Mouse (Mus musculus) gastrocnemius, postnatal 4 days (tissue): Measurements from ENCODE around the gene a. TPM values are rescaled to one million over a fixed set of nuclear protein-coding genes. Genes with fewer than 3 reads are reported as not detected.

Source experiments
- DNase-seq, 2 experiments: peaks; one replicate each; pipeline ENCODE4 v3.0.0; 2021 to 2022; ENCODE audit warnings: low spot score in 2 of 2, mixed read lengths in 2 of 2
- long read RNA-seq, 2 experiments: library from polyadenylated mRNA; stranded (forward); transcript quantifications; one replicate each; pipeline ENCODE4 v2.0.0; 2021
- total RNA-seq, 2 experiments: library from RNA; stranded (reverse); gene quantifications; 2 replicates each; pipeline ENCODE4 v1.2.3; 2021

The a gene
- not detected for total RNA-seq
- long read RNA-seq, experiment 1, partial matches to known transcripts = 0 of 5 reads
- long read RNA-seq, experiment 1, other reads (novel, unspliced or antisense) = 5 of 5 reads
- long read RNA-seq, experiment 2, partial matches to known transcripts = 0 of 5 reads
- long read RNA-seq, experiment 2, other reads (novel, unspliced or antisense) = 4 of 5 reads

GRCm38 (mm10) chr2:154790656-154791483 is at the start of gene a, which contains the start of gene Raly:
TSS of gene a (plus strand) at chr2:154791402.
TSS of gene Raly (plus strand) at chr2:154791096.
- peak; percentile 97 to 98 for DNase-seq

DNA sequence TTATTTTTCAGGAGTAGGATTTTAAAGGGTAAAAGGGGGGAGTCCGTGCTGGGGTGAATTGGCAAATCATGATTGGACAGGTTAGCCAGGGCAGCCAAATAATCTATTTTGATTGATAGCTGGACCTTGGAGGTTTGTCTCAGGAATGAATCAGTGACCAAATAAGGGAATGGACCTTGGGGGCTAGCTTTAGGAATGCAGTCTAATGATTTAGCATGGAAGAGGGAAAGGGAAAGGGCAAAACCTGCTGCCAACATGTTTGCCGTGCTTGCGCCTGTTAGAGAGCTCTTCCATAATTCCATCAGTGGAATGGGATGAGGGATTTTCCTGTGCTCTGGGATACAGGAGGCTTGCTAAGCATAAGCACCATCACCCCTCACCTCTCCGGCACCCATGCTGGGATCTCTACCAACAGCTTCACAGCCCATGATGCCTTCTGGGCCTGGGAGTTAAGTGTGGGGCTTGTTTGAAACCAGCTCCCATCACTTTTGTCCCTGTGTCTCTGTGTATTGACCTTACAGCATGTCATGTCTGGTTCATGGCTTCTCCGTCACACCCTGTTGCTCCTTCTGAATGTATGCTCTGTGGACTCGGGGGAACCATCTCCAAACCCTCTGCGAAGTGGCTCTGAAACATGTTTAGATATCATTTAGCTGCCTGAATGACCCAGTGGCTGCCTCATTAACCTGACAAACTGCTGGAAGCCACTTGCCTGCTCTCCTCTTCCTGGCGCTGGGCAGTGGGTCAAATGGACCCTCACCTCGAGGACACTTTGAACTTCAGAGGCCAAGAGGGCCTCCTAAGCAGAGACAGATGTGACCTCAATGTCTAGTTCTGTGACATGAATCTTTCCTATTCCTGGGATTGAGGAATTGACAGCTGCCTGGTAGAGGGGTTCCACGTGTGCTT is 48.0 kb upstream of the a start:
- DNase-seq = no peak

DNA sequence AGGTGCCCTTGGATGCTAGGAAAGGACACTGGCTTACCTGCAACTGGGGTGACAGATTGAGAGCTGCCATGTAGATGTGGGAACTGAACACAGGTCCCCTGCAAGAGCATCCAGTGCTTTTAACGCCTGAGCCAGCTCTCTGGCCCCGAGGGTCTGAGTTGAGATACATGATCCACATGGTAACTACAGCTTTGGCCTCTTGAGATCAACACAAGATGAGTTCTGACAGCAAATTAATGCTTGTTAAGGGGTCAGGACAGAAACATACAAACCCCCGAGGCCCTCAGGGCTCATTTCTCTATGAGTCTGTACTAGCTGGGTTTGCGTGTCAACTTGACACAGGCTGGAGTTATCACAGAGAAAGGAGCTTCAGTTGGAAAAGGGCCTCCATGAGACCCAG is 47.3 kb upstream of the a start:
- no peak for DNase-seq

DNA sequence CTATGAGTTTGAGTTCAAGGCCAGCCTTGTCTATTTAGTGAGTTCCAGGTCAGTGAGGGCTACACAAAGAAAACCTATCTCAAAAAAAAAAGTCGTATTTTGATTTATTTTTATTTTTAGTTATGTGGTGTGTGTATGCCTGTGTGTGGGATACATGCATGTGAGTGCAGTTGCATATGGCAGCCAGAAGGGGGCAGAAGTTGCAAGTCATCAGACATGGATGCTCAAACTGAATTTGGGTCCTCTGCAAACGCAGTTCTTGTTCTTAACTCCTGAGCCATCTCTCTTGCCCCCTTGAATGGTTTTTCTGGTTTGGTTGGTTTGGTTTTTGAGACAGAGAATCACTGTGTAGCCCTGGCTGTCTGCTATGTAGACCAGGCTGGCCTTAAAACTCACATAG is 42.8 kb upstream of the a start:
- DNase-seq = no peak

GRCm38 (mm10) chr2:154749046-154750036 is 41.9 kb upstream of the a start:
- DNase-seq = peak in 1 of 2 experiments; percentile 47

DNA sequence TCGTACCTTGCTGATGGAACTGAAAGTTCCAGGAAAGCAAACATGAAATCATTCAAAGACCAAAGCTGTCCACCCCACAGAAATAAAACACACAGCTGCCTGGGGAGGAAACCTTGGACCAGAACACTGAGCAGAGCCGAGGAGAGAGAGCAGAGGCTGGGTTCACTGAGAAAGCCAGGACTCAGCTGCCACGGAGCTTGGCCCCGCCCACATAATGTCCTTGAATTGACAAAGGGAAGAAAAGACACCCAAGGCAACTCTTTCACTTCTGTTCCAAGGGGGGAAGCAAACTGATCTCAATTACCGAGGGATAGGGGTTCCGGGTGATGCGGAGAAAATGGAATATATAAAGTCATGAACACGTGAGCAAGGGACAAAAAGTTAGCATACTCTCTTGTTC is 39.3 kb upstream of the a start:
- DNase-seq = no peak

DNA sequence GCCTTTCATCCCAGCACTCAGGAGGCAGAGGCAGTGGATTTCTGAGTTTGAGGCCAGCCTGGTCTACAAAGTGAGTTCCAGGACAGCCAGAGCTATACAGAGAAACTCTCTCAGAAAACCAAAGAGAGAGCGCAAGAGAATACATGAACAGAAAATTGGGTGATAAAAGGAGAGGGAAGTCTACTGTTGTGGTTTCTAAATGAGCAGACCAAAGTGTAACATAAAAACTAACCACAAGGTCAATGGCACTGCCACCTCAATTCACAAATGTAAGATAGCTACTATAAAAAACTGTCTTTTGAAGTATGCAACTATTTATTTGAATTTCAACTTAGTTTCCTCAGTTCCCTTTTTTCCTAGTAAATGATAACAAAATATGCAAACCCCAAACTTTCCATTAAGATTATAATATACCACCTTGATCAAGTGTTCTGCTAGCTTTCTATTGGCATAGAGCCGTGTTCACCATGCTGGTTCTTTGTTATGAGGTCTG is 37.1 kb upstream of the a start:
- DNase-seq = no peak

DNA sequence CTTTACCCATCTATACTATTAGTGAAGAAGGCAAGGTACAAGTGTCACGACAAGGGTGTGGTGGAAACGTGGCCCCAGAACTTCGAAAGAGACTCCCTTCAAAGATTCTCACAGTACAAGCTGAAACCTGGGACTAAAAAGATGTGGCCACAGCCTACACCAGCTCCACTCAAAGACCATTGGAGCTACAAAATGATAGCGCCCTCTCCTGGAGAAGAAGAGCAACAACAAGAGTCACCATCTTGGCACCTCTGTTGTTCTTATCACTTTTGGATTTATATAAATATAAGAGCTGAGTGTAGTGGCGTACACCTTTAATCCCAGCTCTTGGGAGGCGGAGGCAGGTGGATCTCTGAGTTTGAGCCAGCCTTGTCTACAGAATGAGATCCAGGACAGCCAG is 35.4 kb upstream of the a start:
- DNase-seq = no peak

DNA sequence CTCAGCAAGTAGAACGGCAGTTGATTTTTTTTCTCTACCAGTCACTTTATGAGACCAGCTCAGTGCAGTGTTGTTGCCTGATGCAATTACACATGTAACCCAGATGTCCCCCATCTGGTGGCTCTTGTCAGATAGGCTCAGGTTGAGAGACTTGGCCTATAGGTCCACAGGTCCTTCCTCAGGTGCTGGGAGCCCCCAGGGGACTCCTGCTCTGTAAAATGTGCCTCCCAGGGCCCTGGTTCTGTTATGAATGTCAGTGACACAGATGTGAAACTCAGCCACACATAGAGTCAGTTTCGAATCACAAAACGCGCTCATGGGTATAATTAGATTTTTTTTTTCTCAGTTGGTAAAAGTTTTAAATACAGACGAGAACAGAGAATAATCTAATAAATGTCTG is 33.5 kb upstream of the a start:
- no peak for DNase-seq

DNA sequence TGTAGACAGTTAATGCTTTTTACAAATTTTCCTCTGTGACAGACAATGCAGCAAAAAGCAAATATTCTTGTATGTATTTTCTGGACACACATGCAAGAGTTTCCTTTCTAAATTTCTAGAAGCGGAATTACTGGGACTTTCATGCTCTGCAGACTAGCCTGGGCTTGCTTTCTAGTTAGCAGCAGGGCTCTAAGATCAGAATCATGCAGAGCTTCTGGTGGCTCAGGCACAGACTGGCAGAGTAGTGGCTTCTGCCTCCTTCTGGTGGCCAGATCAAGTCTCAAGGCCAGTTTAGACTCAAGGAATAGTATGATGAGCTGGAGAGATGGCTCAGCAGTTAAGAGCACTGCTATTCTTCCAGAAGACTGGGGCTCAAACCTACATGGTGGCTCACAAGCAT is 32.7 kb upstream of the a start:
- DNase-seq = no peak

- no peak for DNase-seq
Observed at GRCm38 (mm10) chr2:154763226-154763625, 28.0 kb upstream of the a start.

GRCm38 (mm10) chr2:154764828-154765497 is 26.2 kb upstream of the a start:
- no peak for DNase-seq

GRCm38 (mm10) chr2:154765554-154766008 is 25.6 kb upstream of the a start:
- no peak for DNase-seq

DNA sequence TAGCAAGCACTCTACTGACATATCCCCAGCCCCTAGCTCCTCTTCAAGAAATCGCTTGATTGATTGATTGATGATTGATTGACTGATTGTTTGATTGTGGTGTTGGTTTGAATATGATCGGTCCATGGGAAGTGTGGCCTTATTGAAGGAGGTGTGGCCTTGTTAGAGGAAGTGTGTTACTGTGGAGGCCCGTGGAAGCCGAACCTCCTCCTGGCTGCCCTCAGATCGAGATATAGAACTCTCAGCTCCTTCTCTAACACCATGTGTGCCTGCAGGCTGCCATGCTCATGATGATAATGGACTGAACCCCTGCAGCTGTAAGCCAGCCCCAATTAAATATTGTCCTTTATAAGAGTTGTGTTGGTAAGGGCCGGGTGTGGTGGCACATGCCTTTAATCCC is 24.2 kb upstream of the a start:
- DNase-seq = no peak

DNA sequence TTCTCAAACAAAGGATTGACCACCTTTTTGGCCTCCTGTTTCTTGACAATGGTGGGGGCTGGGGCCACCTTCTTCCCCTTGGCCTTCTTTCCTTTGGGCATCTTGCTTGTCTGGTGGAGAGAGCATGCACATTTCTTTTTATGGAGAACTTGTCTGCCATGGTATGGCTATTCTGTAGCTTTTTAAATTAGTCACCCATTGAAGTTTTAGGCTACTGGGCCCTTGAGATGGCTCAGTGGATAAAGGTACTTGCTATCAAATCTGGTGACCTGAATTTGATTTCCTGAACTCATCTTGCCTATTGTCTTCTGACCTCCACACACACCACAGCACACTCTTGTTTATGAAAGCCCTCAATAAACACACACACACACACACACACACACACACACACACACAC is 21.3 kb upstream of the a start, which contains the start of gene Gm14214:
Gene Gm14214, minus strand, starts transcription at position 101 of the 400 bp plus-strand sequence.
- DNase-seq = no peak

DNA sequence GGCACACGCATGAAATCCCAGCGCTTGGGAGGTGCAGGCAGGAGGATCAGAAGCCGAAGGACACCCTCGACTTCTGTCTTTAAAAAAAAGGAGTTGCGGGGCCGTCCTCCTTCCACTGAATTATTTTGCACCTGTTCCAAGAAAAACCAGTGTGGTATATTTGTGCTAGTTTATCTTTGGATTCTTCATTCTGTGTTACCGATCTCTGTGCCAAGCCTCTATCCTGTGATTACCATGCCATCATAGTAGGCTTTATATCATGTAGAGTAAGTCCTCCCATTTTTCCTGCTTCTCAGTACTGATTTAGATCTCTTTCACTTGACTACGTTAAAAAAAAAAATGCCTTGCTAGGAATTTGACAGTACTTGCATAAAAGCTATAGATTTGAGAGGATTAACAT is 19.6 kb upstream of the a start:
- DNase-seq = no peak

GRCm38 (mm10) chr2:154774032-154774431 is 17.2 kb upstream of the a start:
- DNase-seq = no peak

- no peak for DNase-seq
Observed at GRCm38 (mm10) chr2:154776496-154776895, 14.7 kb upstream of the a start.

- no peak for DNase-seq
Observed at GRCm38 (mm10) chr2:154779648-154780047, 11.6 kb upstream of the a start.

DNA sequence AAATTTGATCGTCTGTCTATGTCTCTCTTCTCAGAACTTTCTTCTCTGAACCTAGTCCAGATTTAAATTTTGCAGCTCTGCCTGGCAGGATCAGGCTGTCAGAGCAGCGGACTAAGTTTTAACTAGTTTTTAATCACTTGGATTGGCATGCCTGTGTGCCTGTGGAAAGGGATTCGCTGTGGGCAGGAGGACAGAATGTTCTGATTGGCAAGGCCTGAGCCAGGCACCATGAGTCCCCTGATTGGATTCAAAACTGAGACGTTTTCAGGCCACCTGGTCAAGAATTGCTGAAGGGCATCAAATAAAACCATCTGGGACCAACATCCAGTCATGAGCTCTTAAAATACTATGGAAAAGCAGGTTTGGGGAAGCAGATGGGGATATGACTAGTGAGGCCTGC is 8.8 kb upstream of the a start:
- DNase-seq = no peak
